In genomic region chr12:55859409-55860349, GRCm38 (mm10) we compare ENCODE assay signal across 15 mouse cellular contexts.
"Had no signal": no experiment of that assay in that cellular context is flagged by ENCODE, and none has a peak within 500 bp of the region (broad histone marks: within the 10 kb centered on the region; RNA-seq: fewer than 3 reads in every experiment).

No protein-coding gene starts in this region.

- H3K27me3 ChIP-seq: kidney, embryonic 15.5 days; limb, embryonic 13.5 days; midbrain, embryonic 13.5 days; neural tube, embryonic 12.5 days; stomach, embryonic 15.5 days had no signal

- H3K4me3 ChIP-seq: kidney, embryonic 15.5 days; limb, embryonic 13.5 days; midbrain, embryonic 13.5 days; myocyte; neural tube, embryonic 12.5 days; stomach, embryonic 15.5 days had no signal

- H3K9ac ChIP-seq: kidney, embryonic 15.5 days; limb, embryonic 13.5 days; midbrain, embryonic 13.5 days; neural tube, embryonic 12.5 days; stomach, embryonic 15.5 days had no signal

- ATAC-seq: intestine, embryonic 16.5 days; midbrain, embryonic 13.5 days had no signal

- H3K4me2 ChIP-seq: kidney, embryonic 15.5 days; limb, embryonic 13.5 days; midbrain, embryonic 13.5 days; neural tube, embryonic 12.5 days; stomach, embryonic 15.5 days had no signal

- H3K27ac ChIP-seq: kidney, embryonic 15.5 days; limb, embryonic 13.5 days; midbrain, embryonic 13.5 days; neural tube, embryonic 12.5 days; stomach, embryonic 15.5 days had no signal

- H3K4me1 ChIP-seq: kidney, embryonic 15.5 days; limb, embryonic 13.5 days; midbrain, embryonic 13.5 days; neural tube, embryonic 12.5 days; stomach, embryonic 15.5 days had no signal

- H3K9me3 ChIP-seq: stomach, embryonic 15.5 days had no signal

- DNase-seq: kidney, adult 2 months; kidney, postnatal 14 days; left cerebral cortex, postnatal 4 days; lung, adult 18-20 months; lung, postnatal 36 days; right cerebral cortex, postnatal 14 days; thymus, adult 2 months; thymus, postnatal 25 days had no signal
